Mouse (Mus musculus): Measurements from ENCODE around the gene Spns3.

GRCm38 (mm10) chr11:72502236-72502635, 48.1 kb downstream of the Spns3 start:
- TF ChIP-seq CTCF (IDR thresholded peaks at IDR 0.05; ENCODE audit: low read depth) (no peak), EP300 (optimal IDR thresholded peaks at IDR 0.05) (no peak)
